Mouse (Mus musculus) forebrain, embryonic 14.5 days (tissue): ENCODE measurements around the gene Nhlh1. TPM values are rescaled to one million over a fixed set of nuclear protein-coding genes. Genes with fewer than 3 reads are reported as not detected.

Source experiments
- ATAC-seq: fragments of 200-750 bp; cut with Nextera tagmentation; 2 replicates; pipeline ENCODE4 v1.8.0; 2017; ENCODE audit warnings: mild to moderate bottlenecking, moderate library complexity
- DNase-seq: peaks from one replicate; pipeline ENCODE4 v3.0.0-alpha.2; 2015; ENCODE audit warnings: low spot score
- H3K27ac ChIP-seq: fragments of 300-500 bp; sonication (generic); 2 replicates; pipeline ENCODE4 v1.5.1; 2014; ENCODE audit warnings: low read depth, mild to moderate bottlenecking, control low read depth, low read length, moderate library complexity
- H3K27me3 ChIP-seq: fragments of 300-500 bp; sonication (generic); replicated peaks from 2 replicates; pipeline ENCODE4 v1.6.1; 2014; ENCODE audit warnings: low read length, control low read depth, mixed read lengths; ENCODE audit not compliant: control insufficient read depth, insufficient read depth
- H3K36me3 ChIP-seq: fragments of 300-500 bp; sonication (generic); 2 replicates; pipeline ENCODE4 v1.6.1; 2014; ENCODE audit warnings: low read length, control low read depth; ENCODE audit not compliant: control insufficient read depth, insufficient read depth
- H3K4me1 ChIP-seq: fragments of 300-500 bp; sonication (generic); 2 replicates; pipeline ENCODE4 v1.6.1; 2014; ENCODE audit warnings: antibody characterized with exemption, low read length, control low read depth; ENCODE audit not compliant: control insufficient read depth, insufficient read depth
- H3K4me2 ChIP-seq: fragments of 300-500 bp; sonication (generic); 2 replicates; pipeline ENCODE4 v1.6.1; 2014; ENCODE audit warnings: mild to moderate bottlenecking, control low read depth, low read length
- H3K4me3 ChIP-seq: fragments of 300-500 bp; sonication (generic); 2 replicates; pipeline ENCODE4 v1.5.1; 2014; ENCODE audit warnings: low read depth, low read length, control low read depth
- H3K9ac ChIP-seq: fragments of 300-500 bp; sonication (generic); 2 replicates; pipeline ENCODE4 v1.6.1; 2014; ENCODE audit warnings: mild to moderate bottlenecking, low read length, control low read depth, moderate library complexity
- H3K9me3 ChIP-seq: fragments of 300-500 bp; sonication (generic); replicated peaks from 2 replicates; pipeline ENCODE4 v1.6.1; 2016; ENCODE audit warnings: low read length, control low read depth, mixed read lengths; ENCODE audit not compliant: control insufficient read depth
- WGBS: fragments of 180-500 bp; shearing (Covaris S2); extraction: QIAGEN DNeasy Blood & Tissue Kit; methylation state at CpG from one replicate; pipeline ENCODE4 v1.1.7; 2014; 5-methylcytosine and 5-hydroxymethylcytosine counted together
- polyA plus RNA-seq: library from polyadenylated mRNA; unstranded; fragments of >200 nt; fragmentation: Nextera tagmentation; extraction: Ambion mirVana; gene quantifications from 2 replicates; pipeline ENCODE4 v1.2.1, GENCODE M21; 2014

Nhlh1 gene
- polyA plus RNA-seq, 1 experiment from 2014 or later = 7.4 TPM

DNA sequence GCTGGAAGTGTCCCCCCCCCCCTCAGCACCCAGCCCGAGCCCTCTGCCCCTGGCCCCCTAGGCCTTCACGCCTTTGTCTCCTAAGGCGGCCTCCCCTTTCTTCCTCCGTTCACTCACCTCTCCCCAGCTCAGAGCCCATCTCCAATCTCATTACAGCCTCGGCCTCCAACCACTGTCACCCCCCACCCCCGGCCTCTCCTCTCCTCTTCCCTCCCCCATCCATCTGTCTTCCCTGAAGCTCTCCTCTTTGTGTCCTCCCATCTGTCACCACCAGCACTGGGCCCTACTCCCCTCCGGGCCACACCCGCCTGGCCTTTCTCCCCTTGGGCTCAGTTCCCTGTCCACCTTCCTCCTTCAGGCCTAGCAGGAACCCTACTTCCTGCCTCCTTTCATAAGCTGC is 3.8 kb upstream of the Nhlh1 start:
- H3K4me3 ChIP-seq = no peak overlapping the region
- whole genome bisulfite sequencing = 29% methylated on average over 8 of the region's 8 CpGs
- peak overlapping the region; percentile 87 for H3K27ac ChIP-seq
- H3K4me1 ChIP-seq = peaks cover 14% of the 10 kb centered on the region
- peaks cover 22% of the 10 kb centered on the region for H3K36me3 ChIP-seq
- no peaks in the 10 kb centered on the region for H3K27me3 ChIP-seq
- DNase-seq = peak; percentile 56
- H3K4me2 ChIP-seq = no peak overlapping the region
- H3K9ac ChIP-seq = no peak overlapping the region
- H3K9me3 ChIP-seq = no peaks in the 10 kb centered on the region
- peak; percentile 25 for ATAC-seq

DNA sequence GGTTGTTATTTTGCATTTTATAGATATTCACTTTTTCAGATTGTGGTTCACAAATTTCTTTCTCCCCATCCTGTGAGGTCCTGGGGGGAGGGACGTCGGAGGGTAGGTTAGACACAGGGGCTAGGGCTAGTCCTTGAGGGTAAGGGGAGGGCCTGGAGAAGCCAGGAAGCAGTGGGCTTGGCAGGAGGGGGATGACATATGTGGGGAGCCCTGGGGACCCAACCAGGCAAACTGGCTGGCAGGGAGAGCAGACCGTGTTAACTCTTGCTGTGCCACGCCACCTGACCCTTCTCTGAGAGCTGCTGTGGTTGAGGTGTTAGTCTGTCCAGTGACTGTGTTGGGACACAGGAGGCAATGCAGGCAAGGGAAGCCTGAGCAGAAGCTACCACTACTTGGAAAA is 3.3 kb upstream of the Nhlh1 start:
- 44% methylated on average over 4 of the region's 4 CpGs for WGBS
- H3K27me3 ChIP-seq = no peaks in the 10 kb centered on the region
- H3K9ac ChIP-seq = no peak overlapping the region
- H3K9me3 ChIP-seq = no peaks in the 10 kb centered on the region
- H3K4me1 ChIP-seq = peaks cover 14% of the 10 kb centered on the region
- H3K36me3 ChIP-seq = peaks cover 16% of the 10 kb centered on the region
- no peak overlapping the region for H3K4me2 ChIP-seq
- peak overlapping the region; percentile 87 for H3K27ac ChIP-seq
- no peak overlapping the region for H3K4me3 ChIP-seq
- DNase-seq = peak; percentile 56
- peak; percentile 25 for ATAC-seq

- ATAC-seq = no peak
Observed at GRCm38 (mm10) chr1:172058874-172059273, 1.5 kb upstream of the Nhlh1 start.

GRCm38 (mm10) chr1:172058321-172058720 is 948 bp upstream of the Nhlh1 start:
- ATAC-seq (peak; percentile 9; the same call in 1 of the 2 replicates), DNase-seq (peak; percentile 44)
- no peak overlapping the region for H3K4me3 ChIP-seq
- no peak overlapping the region; the same call in 1 of the 2 replicates for H3K9ac ChIP-seq
- peak overlapping the region; percentile 17; the same call in 1 of the 2 replicates for H3K4me2 ChIP-seq
- no peaks in the 10 kb centered on the region for H3K36me3 ChIP-seq
- WGBS = 43% methylated on average over 6 of the region's 6 CpGs
- H3K27ac ChIP-seq = peak overlapping the region; percentile 71
- peaks cover 24% of the 10 kb centered on the region for H3K4me1 ChIP-seq
- no peaks in the 10 kb centered on the region for H3K9me3 ChIP-seq
- 0 out of 2 replicates have a peak, but pooled peaks cover 4% of the 10 kb centered on the region for H3K27me3 ChIP-seq

More at GRCm38 (mm10) chr1:172058874-172059273, 1.5 kb upstream of the Nhlh1 start:
- no peak overlapping the region for H3K4me3 ChIP-seq
- no peaks in the 10 kb centered on the region for H3K9me3 ChIP-seq
- DNase-seq = no peak
- WGBS = 50% methylated on average over 7 of the region's 7 CpGs
- peaks cover 19% of the 10 kb centered on the region for H3K4me1 ChIP-seq
- H3K4me2 ChIP-seq = no peak overlapping the region
- H3K27me3 ChIP-seq = 0 out of 2 replicates have a peak, but pooled peaks cover 3% of the 10 kb centered on the region
- H3K27ac ChIP-seq = 0 out of 2 replicates have a peak overlapping the region, but pooled peaks have one; percentile 71
- no peaks in the 10 kb centered on the region; the same call in 1 of the 2 replicates for H3K36me3 ChIP-seq
- no peak overlapping the region for H3K9ac ChIP-seq

DNA sequence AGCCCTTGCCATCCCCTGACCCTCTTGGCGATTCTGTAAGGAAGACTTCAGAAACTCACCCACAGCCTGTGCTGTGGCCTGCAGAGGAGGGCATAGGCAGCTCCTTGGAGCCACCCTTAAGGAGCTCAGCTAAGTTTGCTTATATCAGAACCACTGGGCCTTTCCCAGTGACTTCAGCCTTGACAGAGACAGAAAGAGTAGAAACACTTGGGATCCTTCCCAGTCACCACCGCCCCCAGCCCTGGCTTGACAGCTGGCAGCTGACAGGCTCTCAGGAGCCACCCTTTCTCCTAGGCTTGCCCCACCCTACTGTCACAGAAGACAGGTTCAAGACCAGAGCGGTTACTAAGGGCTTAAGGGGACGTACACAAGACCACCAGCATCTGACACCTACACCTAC is 1.1 kb downstream of the Nhlh1 start:
- Histone ChIP-seq H3K36me3 (no peaks in the 10 kb centered on the region), H3K4me2 (peak overlapping the region; percentile 75), H3K27ac (no peak overlapping the region; the same call in 1 of the 2 replicates), H3K4me1 (peaks cover 27% of the 10 kb centered on the region), H3K9me3 (no peaks in the 10 kb centered on the region), H3K27me3 (peaks cover 4% of the 10 kb centered on the region; the same call in 1 of the 2 replicates), H3K4me3 (peak overlapping the region; percentile 28), H3K9ac (peak overlapping the region; percentile 51)
- WGBS = 54% methylated on average over 4 of the region's 4 CpGs
- DNase-seq (no peak), ATAC-seq (no peak)

GRCm38 (mm10) chr1:172053541-172054440 is 3.6 kb downstream of the Nhlh1 start:
- Histone ChIP-seq H3K9ac (peak overlapping the region; percentile 69), H3K4me1 (peaks cover 29% of the 10 kb centered on the region), H3K27me3 (peaks cover 4% of the 10 kb centered on the region; the same call in 1 of the 2 replicates), H3K27ac (no peak overlapping the region), H3K4me2 (peak overlapping the region; percentile 75), H3K4me3 (peak overlapping the region; percentile 35), H3K36me3 (no peaks in the 10 kb centered on the region), H3K9me3 (no peaks in the 10 kb centered on the region)
- 3% methylated on average over 42 of the region's 42 CpGs for WGBS
- DNase-seq (peak; percentile 28), ATAC-seq (no peak)

DNA sequence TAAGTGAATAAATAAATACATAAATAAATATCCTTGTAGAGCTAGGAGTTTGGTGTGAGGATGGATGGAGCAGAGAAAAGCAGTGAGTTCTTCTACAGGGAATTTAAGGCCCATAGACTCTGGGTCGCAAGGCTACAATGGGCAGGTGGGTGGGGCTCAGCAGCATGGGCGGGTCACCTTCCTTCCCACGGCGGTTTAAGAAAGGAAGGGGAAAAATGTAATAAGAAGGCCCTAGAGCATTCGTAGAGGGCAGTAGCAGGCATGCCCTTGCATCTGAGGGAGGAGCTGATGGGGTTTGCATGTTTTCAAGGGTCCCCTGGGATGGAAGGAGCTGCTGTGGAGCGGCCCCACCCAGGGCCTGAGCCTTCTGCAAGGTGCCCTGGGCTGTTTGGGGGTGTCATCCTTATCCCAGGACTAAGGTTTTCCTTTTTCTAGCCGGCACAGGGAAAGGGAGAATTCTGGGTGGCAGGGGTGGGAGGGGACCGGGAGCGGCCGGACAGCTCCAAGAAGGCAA is 4.5 kb downstream of the Nhlh1 start:
- Histone ChIP-seq H3K36me3 (no peaks in the 10 kb centered on the region), H3K4me1 (peaks cover 27% of the 10 kb centered on the region), H3K4me2 (peak overlapping the region; percentile 75), H3K9ac (peak overlapping the region; percentile 45), H3K4me3 (no peak overlapping the region), H3K9me3 (no peaks in the 10 kb centered on the region), H3K27ac (no peak overlapping the region), H3K27me3 (peaks cover 4% of the 10 kb centered on the region; the same call in 1 of the 2 replicates)
- ATAC-seq = no peak
- no peak for DNase-seq
- 22% methylated on average over 10 of the region's 10 CpGs for WGBS

GRCm38 (mm10) chr1:172049131-172049782 is 8.1 kb downstream of the Nhlh1 start:
- no peak overlapping the region for H3K4me3 ChIP-seq
- peak overlapping the region; percentile 29 for H3K9ac ChIP-seq
- peaks cover 26% of the 10 kb centered on the region for H3K4me1 ChIP-seq
- WGBS = 16% methylated on average over 13 of the region's 13 CpGs
- no peaks in the 10 kb centered on the region for H3K36me3 ChIP-seq
- H3K9me3 ChIP-seq = no peaks in the 10 kb centered on the region
- H3K4me2 ChIP-seq = peak overlapping the region; percentile 25
- DNase-seq = peak; percentile 41
- peaks cover 4% of the 10 kb centered on the region; the same call in 1 of the 2 replicates for H3K27me3 ChIP-seq
- H3K27ac ChIP-seq = peak overlapping the region; percentile 91
- ATAC-seq = peak; percentile 22
